Mouse (Mus musculus): ENCODE measurements around the gene Calml3.
"Not testable (repeated sequence)": the region's sequence is repeated elsewhere in the genome, so short reads cannot be mapped to it uniquely, and the experiment has no call there.

The Calml3 gene

GRCm38 (mm10) chr13:3804186-3804585, at the start of gene Calml3:
TSS of gene Calml3 (minus strand) at chr13:3804316.
- no peak for DNase-seq (ENCODE audit: low read depth, low spot score)

- DNase-seq (ENCODE audit: low read depth, low spot score) = no peak
These were observed 46.2 kb upstream of the Calml3 start for GRCm38 (mm10) chr13:3850330-3850729.

- not testable (repeated sequence) for DNase-seq (ENCODE audit: low read depth, low spot score)
These were observed 36.5 kb upstream of the Calml3 start for GRCm38 (mm10) chr13:3840662-3841061.

GRCm38 (mm10) chr13:3837312-3837807, 33.2 kb upstream of the Calml3 start, which contains the start of gene Calm4:
TSS of gene Calm4 (plus strand) at chr13:3837757.
- DNase-seq (ENCODE audit: low read depth, low spot score) = not testable (repeated sequence)

- not testable (repeated sequence) for DNase-seq (ENCODE audit: low read depth, low spot score)
These were observed 29.5 kb upstream of the Calml3 start for GRCm38 (mm10) chr13:3833644-3834043.

- no peak for DNase-seq (ENCODE audit: low read depth, low spot score)
These were observed 28.3 kb upstream of the Calml3 start for GRCm38 (mm10) chr13:3832450-3832849.

GRCm38 (mm10) chr13:3831994-3832393, 27.9 kb upstream of the Calml3 start:
- DNase-seq (ENCODE audit: low read depth, low spot score) = no peak

- no peak for DNase-seq (ENCODE audit: low read depth, low spot score)
These were observed 27.4 kb upstream of the Calml3 start for GRCm38 (mm10) chr13:3831546-3831945.

- DNase-seq (ENCODE audit: low read depth, low spot score) = no peak
These were observed 21.6 kb upstream of the Calml3 start for GRCm38 (mm10) chr13:3825726-3826125.

- DNase-seq (ENCODE audit: low read depth, low spot score) = no peak
These were observed 18.0 kb upstream of the Calml3 start for GRCm38 (mm10) chr13:3822105-3822504.

- DNase-seq (ENCODE audit: low read depth, low spot score) = no peak
These were observed 14.6 kb upstream of the Calml3 start for GRCm38 (mm10) chr13:3818740-3819076.

- no peak for DNase-seq (ENCODE audit: low read depth, low spot score)
These were observed 14.1 kb upstream of the Calml3 start for GRCm38 (mm10) chr13:3818012-3818739.

- no peak for DNase-seq (ENCODE audit: low read depth, low spot score)
These were observed 3.2 kb upstream of the Calml3 start for GRCm38 (mm10) chr13:3807131-3807827.

- DNase-seq (ENCODE audit: low read depth, low spot score) = no peak
These were observed 1.5 kb upstream of the Calml3 start for GRCm38 (mm10) chr13:3805638-3806037.

- DNase-seq (ENCODE audit: low read depth, low spot score) = no peak
These were observed 1.0 kb upstream of the Calml3 start for GRCm38 (mm10) chr13:3805132-3805531.

GRCm38 (mm10) chr13:3799386-3799785, 4.7 kb downstream of the Calml3 start:
- no peak for DNase-seq (ENCODE audit: low read depth, low spot score)

GRCm38 (mm10) chr13:3798751-3799150, 5.4 kb downstream of the Calml3 start:
- DNase-seq (ENCODE audit: low read depth, low spot score) = no peak

- DNase-seq (ENCODE audit: low read depth, low spot score) = no peak
These were observed 7.5 kb downstream of the Calml3 start for GRCm38 (mm10) chr13:3796649-3797048.

GRCm38 (mm10) chr13:3789531-3789930, 14.6 kb downstream of the Calml3 start:
- DNase-seq (ENCODE audit: low read depth, low spot score) = no peak

- no peak for DNase-seq (ENCODE audit: low read depth, low spot score)
These were observed 15.5 kb downstream of the Calml3 start for GRCm38 (mm10) chr13:3788588-3788987.

- no peak for DNase-seq (ENCODE audit: low read depth, low spot score)
These were observed 16.5 kb downstream of the Calml3 start for GRCm38 (mm10) chr13:3787644-3788043.

GRCm38 (mm10) chr13:3787102-3787501, 17.0 kb downstream of the Calml3 start:
- DNase-seq (ENCODE audit: low read depth, low spot score) = no peak

- no peak for DNase-seq (ENCODE audit: low read depth, low spot score)
These were observed 20.5 kb downstream of the Calml3 start for GRCm38 (mm10) chr13:3783621-3784020.

Data from c-Kit-negative CD71-positive TER-119-positive erythroid progenitor cells, embryonic 14.5 days (primary cell).